Mouse (Mus musculus): ENCODE data around the gene Tubgcp6. TPM values are rescaled to one million over a fixed set of nuclear protein-coding genes. Genes with fewer than 3 reads are reported as not detected.

Tubgcp6 gene
- total RNA-seq (2021) = 18.1 and 25.9 TPM in 2 replicates
- long read RNA-seq, partial matches to known transcripts = 4 of 7 reads
- long read RNA-seq, other reads (novel, unspliced or antisense) = 3 of 7 reads

DNA sequence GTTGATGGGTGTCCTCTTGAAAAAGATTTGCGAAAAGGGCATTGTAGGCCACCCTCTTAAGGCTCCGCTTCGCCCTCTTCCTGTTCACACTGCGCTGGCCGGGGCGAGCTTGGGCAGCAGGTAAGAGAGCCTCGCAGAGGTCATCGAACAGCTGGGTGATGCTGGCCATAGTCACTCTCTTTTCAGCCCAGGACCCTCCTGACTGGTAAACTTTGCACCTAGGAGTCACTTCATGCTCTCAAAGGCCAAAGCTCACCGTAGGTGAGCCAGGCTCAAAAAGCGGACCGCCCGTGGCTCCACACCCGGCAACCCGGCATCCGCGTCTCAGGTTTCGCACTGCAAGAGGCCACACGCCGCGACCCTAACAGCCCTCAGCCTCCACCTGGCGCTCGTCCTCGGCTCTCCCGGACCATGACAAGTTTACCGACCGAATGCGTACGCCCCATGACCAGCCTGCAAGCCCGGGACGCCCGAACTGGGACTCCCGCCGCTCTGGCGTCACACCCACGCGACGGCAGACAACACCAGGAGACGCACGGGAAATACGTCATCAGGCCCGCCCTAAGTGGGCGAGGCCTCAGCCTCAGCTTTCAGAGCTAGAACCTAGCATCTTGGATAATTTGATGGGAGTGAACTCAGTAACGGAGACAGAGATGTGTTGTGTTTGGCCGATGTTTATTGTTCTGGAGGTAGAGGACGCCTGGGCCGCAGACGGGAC is at the start of gene Tubgcp6:
TSS of gene Tubgcp6 (minus strand) at position 464 of the 718 bp plus-strand sequence.
- DNase-seq = peak; percentile 92

DNA sequence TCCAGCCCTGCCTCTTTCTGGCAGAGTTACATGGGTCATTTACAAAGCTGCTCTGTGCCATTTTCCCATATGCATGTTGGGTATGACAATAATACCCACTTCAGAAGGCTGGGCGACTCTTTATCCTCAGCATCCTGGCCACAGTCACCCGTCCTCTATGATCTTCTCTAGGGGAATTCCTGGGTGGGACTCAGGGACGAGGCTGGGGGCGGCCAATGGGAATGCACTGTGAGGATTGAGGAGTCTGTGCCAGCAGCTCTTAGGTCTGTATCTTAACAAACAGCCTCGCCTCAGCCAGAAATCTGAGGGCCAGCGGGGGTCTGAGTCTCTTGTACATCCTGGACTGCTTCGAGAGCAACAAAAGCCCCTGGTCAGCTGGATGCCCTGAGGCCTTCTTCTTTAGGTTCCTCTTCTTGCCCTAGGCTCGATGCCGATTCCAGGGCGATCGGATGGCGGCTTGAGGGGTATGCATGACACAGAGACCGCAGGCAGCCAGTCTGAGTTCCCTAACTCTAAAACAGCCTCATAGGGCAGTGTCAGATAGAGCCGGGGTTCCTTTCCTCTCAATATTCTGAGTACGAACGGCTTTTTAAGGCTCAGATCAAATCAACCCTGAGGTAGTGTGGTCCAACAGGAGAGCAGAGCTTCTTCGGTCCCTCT is 49.5 kb upstream of the Tubgcp6 start:
- DNase-seq = no peak

DNA sequence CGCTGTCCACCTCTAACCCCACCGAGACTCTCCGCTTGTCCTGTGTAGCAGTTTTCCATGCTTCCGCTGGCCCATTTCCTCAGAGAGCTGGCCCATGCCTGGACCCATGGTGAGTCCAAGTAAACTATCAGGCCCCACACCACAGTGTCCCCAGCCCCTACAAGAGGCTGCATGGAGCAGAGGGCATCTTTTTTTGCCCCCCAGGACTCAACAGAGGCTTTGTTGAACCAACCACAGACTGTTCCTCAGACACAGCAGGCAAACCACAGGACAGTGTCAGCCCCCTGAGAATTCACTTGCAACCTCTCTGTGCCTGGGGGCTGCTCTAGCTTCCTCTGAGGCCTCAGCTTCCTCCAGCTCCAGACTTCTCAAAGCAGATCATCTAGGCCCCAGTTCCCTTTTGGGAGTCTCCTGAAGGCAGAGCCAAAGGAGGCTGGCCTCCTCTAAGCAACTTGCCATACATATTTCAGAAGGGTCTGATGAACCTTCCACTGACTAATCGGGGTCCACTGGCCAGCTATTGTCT is 48.7 kb upstream of the Tubgcp6 start:
- no peak for DNase-seq

DNA sequence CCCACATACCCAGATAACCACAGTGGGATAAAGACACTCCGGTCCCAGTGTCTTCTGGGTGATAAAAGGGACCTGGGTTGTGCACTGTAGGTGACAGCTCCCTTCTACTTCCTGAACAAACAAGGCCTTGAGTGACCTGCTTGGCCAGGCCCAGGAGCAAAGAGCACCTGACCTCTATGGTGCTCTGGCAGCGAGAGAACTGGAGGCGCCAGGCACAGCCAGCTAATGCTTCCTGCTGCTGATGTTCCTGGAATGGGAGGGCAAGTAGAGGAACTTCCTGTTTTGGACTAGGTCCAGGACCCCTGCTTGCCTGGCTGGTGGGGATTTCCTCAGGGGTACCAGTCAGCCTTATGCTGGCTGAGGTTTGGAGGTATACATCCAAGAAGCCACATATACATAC is 47.2 kb upstream of the Tubgcp6 start:
- DNase-seq = no peak

DNA sequence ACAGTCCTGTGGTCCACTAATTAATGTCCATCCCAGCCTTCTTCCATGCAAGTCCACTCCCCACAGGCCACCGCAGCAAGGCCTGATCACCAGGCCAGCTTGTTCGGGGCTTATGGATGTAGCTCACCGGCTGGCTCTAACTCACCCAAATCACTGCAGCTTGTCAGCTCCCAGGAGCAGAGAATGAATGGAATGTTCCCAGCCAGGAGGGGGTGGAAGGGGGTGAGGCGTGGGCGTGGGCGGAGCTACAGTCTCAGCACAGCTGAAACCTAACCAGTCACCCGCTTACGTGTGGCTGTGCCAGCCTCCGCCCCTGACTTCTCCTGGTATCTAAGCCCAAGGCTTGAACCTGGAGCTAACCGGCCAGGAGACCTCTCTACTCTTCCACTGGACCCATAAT is 46.5 kb upstream of the Tubgcp6 start:
- peak; percentile 83 for DNase-seq

DNA sequence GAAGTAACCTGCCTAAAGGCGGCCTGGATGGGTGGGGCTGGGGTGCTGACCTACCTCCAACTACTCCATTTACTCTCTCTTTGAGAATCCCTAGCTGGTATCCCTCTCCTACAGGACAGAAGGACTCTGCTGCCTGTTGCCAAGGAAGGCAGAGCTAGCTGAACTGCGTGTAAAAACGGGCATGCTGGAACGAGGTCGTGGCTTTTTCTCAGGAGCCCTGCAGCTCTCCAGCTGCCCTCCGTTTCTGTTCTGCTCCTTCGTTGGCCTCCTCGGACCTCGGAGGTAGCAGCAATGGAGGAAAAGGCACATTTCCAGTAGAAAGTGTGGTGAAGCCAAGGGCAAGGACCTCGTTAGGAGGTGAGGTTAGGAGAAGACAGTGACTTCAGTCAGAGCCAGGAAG is 46.0 kb upstream of the Tubgcp6 start:
- DNase-seq = no peak

DNA sequence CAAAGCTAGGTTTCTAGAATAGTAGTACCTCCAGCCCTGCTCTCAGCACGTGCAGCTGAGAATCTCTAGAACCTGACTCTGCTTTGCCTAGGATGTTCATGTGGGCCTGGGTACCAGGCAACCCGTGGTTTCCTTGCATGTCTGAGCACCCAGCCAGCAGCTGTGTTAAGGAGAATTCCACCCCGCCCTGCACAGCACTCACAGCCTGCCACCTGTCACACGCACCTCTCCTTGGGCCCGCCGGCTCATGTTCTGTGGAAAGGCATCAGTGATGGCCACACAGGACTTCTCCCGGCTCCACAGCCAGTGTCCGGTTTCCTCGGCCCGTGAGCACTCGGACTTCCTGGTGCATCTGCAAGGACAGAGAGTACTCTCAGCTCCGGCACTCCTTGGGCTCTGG is 42.6 kb upstream of the Tubgcp6 start:
- DNase-seq = no peak

DNA sequence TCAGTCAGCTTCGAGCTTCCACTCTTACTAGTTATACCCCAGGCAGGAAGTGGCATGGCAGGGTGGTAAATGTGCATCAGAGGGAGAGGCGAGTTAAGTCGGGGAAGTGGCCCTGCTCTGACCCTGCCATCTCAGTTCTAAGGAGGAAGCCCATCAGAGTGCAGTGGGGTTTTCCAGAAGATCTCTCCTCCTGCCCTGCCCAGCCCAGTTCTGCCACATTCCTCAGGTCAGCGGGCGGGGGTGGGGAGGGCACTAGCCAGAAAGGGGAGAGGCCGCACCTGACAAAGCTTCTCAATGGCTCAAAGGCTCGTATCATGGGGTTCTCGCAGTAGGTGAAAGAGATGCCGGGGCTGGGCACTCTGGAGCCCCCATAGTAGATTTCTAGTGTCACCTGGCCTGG is 38.5 kb upstream of the Tubgcp6 start:
- no peak for DNase-seq

DNA sequence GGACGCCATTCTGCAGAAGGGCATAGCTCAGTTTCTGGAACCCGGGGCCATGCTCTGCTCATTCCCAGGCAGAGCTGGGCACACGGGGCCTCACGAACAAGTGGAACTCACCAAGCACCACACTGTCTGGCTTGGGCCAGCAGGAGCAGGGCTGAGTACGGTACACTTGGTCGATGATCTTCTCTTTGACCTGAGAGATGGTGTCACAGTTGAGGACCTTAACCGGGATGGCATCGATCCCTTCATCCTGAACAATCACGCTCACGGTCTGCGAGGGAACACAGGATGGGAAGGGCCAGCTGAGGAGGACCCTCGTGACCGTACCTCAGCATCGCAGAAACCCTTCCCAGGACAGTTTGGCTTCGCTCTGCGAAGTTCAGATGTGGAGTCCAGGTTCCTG is 35.6 kb upstream of the Tubgcp6 start:
- no peak for DNase-seq

DNA sequence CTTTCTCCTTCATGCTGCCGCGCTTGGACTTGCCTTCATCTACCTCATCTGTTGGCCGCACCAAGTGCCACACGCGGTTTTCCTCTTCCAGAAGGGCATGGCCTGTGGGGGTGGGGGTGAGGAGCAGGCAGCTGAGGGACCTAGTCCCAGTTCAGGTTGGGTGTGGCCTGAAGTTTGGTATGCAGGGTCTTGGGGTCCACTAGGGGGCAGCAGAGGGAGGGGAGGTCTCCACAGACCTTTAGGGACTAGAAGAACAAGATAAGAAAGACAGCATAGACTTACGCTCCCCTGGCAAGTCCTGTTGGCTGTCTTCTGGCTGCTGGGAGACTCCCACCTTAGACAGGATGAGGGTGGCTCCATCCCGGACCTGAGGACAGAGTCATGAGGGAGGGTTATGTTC is 35.0 kb upstream of the Tubgcp6 start:
- peak; percentile 68 for DNase-seq

DNA sequence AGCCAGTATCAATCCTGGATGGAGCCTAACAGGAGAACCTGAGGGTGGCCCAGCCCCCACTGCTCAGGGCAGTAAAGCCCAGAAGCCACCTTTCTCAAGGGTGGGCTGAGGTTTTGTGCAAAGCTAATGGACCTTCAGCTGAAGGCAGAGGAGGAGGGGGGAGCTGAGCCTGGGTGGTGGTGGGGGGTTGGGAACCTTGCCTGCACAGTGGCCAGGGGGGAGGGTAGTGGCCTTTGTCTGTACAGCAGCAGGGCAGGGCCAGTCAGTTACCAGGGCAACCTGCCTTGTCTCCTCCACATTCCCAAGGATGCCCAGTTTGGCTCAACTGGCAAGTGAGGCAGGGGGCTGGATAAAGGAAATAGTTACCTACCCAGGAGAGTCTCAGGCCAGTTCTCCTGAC is 29.4 kb upstream of the Tubgcp6 start:
- DNase-seq = no peak

DNA sequence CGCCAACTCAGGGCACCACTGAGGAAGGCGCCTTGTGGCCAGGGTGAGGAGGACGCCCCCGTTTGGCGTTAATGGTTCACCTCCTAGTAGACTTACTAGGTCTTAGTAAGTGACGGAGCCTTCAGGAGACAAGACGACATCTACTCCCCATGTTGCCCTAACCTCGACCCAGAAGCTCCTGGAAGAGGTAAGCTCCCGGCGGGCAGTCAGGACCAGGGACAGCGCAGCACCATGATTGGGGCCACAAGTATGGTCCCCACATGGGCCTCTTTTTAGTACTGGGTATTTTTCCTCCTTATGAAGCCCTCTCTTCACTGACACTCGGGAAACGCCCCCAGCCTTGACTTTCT is 27.1 kb upstream of the Tubgcp6 start:
- DNase-seq = peak; percentile 56

DNA sequence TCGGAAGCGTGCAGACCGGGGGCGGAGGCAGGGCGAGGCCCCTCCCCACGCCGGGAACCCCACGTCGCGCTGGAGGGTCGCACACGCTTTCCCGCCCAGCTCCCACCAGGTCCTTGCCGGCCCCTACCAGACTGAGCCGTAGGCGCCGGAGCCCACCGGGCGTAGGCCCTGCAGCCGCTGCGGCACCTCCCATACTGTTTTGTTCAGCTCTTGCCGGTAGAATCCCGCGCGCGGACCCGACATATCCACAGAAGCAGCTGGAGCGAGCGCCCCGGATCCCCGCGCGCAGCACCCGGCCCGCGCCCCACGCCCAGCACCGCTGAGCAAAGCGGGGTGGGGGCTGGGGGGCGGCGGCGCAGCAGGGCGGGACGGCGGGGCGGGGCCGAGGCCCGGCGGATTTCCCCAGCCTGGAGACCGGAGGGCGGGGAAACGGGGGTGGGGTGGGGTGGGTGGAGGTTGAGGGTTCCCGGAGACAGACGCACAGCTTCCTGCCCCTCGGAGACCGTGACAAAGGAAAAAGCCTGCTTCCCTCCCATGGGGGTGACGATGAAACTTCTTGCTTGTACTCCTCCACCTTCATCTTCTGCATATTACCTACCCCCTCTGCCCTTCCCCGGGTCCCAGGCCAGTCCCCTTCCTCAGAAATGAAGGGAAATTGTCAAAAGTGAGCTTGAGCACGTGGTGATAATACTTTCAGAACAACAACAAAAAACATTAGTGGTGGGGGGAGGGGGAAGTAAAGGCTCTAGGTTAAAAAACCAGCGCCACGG is 26.5 kb upstream of the Tubgcp6 start, which contains the start of gene Mapk11:
TSS of gene Mapk11 (minus strand) at position 358 of the 770 bp plus-strand sequence.
- DNase-seq = peak; percentile 46

DNA sequence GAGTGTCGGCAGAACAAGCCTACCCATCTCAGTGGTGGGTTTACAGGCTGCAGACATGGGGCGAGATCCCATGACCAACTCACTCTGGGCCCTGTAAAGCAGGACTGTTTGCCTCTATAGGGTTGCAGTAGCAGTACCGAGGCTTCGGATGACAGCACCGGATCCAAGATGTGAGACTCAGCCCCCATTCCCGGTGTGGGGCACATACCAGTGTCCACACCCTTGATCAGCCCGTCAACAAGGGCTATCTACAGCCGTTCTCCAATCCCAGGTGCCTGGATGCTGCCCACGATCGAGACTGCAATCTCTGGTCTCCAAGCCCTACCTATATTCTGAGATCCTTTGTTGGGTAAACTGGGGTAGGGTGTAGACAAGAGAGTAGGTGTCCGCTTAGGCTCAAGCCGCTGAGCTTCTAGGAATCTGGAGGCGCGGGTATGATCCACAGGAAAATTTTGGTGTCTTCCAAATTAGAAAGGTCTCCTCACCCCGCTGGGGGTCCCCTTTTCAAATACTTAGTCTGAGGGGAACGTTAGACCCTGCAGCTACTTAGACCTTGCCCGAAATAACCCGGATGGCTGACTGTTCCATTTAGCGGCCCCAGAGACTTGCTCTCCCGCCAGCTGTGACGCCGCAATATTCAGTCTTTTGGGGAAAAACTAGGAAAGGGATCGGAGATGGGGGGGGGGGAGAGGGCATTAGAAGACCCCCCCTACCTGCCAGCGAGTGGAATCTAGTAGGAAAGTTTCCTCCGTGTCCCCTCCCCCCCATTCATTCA is 25.8 kb upstream of the Tubgcp6 start:
- no peak for DNase-seq

DNA sequence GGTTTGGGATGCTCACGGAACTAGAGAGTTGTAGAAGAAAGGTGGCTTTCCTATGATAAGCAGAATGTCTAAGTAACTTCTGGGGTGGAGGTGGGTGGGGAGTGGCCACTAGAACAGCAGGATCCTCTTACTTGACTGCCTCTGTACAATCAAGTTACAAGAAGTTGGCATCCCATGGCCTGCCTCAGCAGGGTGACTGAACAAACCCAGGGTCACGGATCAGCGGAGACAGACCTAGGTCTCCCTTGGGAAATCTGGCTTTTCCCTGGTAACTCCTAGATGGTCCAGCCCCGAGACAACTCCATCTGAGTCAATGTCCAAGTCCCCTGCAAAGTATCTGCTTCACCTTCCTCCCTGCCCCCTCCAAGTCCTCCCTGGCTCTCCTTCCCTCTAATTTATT is 25.0 kb upstream of the Tubgcp6 start:
- DNase-seq = no peak

DNA sequence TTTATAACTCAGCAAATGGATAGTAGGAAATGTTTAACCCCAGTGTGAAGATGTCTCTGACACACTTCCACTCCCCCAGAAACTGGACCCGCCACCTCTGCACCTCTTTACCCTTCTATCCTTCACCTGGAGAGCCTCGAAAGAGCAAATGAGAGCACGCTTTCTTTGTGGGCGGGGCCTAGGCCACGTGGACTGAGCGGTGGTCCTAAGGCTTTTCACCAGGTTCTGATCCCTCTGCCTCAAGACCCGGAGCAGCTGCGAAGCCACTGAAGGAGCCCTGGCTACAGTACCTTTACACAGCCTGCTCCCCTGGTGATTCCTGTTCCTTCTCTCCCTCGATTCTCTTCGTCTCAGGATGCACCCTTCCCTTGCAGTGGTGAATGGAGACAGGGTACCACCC is 24.5 kb upstream of the Tubgcp6 start:
- no peak for DNase-seq

DNA sequence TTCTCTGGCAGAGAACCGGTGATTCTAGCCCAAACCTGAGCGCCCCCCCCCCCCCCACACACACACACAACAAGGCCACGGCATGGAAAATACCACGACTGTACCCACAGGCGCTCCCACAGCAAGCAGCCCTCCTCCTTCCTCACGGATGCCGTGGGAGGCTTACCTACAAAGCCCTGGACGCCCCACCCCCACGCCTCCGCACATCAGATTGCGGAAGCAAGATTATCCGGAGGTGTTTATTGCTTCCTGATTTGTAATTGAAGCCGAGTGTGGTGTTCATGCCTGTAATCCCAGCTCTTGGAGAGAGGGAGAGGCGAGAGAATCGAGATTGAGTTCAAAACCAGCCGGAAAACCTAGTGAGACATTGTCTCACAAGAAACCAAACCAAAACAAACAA is 24.1 kb upstream of the Tubgcp6 start:
- no peak for DNase-seq

DNA sequence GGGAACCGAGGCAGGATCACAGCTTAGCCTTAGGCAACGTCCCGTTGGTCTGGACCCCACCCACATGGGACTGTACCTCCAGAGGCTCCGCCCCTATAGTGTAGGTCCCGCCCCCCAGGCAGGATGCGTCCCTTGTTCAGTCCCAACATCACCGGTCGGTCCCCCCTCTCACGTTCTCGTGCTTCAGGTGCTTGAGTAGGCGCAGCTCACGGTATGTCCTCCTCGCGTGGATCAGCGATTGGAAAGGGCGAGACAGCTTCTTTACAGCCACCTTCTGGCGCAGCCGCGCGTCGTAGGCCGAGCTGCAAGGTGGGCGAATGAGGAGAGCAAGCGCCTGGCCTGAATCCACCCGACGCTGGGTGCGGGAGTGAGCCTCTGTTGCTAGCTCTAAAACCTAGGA is 23.6 kb upstream of the Tubgcp6 start:
- no peak for DNase-seq

DNA sequence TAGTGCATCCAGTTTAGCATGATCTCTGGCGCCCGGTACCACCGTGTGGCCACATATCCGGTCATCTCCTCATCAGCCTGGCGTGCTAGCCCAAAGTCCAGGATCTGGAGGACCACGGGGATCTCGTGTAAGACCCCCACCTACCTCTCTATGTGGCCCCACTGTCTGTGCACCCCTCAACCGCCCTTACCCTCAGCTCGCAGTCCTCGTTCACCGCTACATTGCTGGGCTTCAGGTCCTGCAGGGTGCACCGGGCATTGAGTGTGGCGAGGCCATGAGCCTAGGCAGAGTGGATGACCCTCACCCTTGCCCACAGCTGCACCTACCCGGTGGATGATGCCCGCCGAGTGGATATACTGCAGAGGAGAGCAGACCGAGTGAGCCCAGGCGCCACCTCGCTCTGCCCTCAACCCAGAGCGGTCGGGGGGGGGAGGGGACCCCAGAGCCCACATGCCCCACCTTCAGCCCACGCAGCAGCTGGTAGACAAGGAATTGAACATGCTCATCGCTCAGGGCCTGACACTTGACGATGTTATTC is 23.0 kb upstream of the Tubgcp6 start:
- no peak for DNase-seq

DNA sequence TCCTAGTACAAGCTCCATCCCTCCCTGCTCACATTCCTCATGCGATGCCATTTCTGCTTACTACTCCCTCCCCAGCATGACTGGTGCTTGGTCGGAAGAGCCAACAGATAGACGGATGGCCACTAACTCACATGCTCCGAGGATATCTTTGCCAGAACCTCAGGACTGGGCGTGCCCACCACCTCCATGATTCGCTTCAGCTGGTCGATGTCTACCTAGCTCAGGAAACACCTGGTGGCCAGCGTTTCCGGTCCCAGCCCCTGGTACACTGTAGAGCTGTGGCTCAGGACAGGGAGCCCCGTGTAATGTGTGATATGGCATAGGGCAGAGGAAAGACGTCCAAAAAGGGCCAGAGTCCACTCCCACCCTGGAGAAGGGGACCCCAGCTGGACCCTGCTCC is 22.1 kb upstream of the Tubgcp6 start:
- DNase-seq = no peak

DNA sequence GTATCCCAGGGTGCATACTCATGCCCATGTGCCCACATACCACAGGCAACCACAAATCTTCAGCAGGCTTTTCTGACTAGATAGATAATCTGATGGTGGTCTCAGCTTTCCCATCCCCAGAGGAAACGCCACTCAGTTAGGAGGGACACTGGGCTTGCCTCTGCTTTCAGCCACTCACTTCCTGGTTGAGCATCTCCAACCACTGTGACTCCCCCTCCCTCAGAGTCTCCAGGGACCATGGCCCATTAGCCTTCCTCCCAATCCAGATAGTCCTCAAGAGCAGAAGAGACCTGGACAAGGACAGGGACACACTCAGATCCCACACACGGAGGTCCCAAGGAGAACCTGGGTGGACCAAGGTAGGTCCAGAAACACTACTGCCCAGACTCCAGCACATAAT is 20.2 kb upstream of the Tubgcp6 start:
- DNase-seq = no peak

DNA sequence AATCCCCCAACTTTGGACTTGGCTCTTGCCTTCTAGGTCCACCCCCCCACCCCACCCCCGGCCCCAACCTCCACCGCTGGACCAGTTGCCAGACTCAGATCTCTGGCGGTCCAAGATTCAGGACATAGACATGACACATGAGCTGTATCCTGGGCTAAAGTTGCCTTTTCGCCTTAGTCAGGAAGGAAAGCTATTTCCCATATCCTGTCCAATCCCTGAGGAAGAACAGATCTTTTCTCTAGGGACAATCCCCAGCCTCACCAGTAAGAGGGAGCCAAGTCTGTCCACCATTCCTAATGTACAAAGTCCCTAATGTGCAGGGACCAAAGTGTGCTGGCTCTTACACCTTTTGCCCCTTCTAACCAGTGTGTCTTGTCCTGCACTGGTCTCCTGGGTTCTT is 19.0 kb upstream of the Tubgcp6 start:
- no peak for DNase-seq

Measured in adrenal gland, postnatal 25 days (tissue).